Mouse (Mus musculus) embryonic fibroblast, embryonic 13.5 days (primary cell): Measurements from ENCODE around the gene Slc22a22.

Experiments used
- CTCF ChIP-seq: IDR thresholded peaks from 2 replicates; pipeline ENCODE4 v1.5.1; 2011; ENCODE audit warnings: mild to moderate bottlenecking, control low read depth, low read length, moderate library complexity, borderline replicate concordance; ENCODE audit not compliant: insufficient read depth
- POLR2A ChIP-seq: IDR thresholded peaks from 2 replicates; pipeline ENCODE4 v1.6.1; 2011; ENCODE audit warnings: low read depth, mild to moderate bottlenecking, control low read depth, low read length, moderate library complexity

DNA sequence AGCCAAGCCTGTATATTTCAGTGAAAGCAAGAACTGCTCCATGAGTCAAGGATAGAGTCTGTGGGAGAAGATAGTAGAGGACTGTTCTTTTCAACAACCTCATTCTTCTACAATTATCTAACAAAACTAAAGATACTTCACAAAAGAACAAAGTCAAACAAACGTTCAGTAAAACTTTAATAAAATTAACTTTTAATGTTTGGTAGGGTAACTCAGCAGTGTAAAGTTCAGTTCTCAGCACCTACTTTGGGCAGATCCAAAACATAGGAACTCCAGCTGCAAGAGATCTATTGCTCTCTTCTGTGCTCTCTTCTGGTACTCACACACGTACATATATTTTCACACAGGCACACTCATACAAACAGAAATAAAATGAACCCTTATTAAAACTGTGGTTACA, 159.4 kb downstream of the Slc22a22 start:
- TF ChIP-seq CTCF (no peak), POLR2A (no peak)
